Mouse (Mus musculus): ENCODE measurements around the gene Aco1.

GRCm38 (mm10) chr4:40227131-40227530, 84.2 kb downstream of the Aco1 start:
- TF ChIP-seq POLR2A (IDR thresholded peaks at IDR 0.05; ENCODE audit: insufficient read depth, low read depth, low read length) (no peak), CTCF (IDR thresholded peaks at IDR 0.05) (no peak)
